Mouse (Mus musculus): ENCODE measurements around the gene Cdc34b. TPM values are rescaled to one million over a fixed set of nuclear protein-coding genes. Genes with fewer than 3 reads are reported as not detected.

Cdc34b gene
- polyA plus RNA-seq, 2 experiments = 0.08 TPM; not detected in 1

DNA sequence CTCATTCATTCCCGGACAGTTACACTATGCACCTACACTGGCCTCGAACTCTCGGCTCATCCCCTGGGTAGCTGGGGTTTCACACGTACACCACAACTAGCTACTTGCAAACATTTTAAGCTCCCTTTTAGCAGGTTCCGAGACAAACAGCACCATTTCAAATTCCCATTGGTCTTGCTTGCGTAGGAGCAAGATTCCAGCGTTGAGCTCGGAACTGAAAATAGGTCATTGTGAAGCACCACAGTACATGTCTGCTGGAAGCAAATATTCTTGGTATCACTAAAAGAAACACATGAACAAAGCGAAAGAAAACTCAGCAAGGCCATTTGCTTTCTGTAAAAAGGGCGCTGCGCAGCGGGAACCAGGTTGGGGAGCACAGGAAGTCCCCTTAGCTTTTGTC, 10.4 kb upstream of the Cdc34b start:
- H3K9me3 ChIP-seq (ENCODE audit: control insufficient read depth, low read length) = no peaks in the 10 kb centered on the region
- H3K4me3 ChIP-seq (ENCODE audit: insufficient read depth in 1 of 2, low read depth in 2 of 2, low read length in 2 of 2) = no peak overlapping the region
- WGBS (ENCODE audit: insufficient replicate concordance) = 67% methylated on average over 12 of the region's 12 CpGs
- ATAC-seq (ENCODE audit: insufficient read depth) (no peak), DNase-seq (ENCODE audit: low read depth in 3 of 3, low spot score in 3 of 3) (no peak)
- no peaks in the 10 kb centered on the region for H3K4me1 ChIP-seq (replicated peaks; ENCODE audit: control insufficient read depth in 2 of 2, insufficient read depth in 2 of 2, low read length in 1 of 2)
- no peak overlapping the region for H3K4me2 ChIP-seq (ENCODE audit: low read depth)
- no peak overlapping the region for H3K27ac ChIP-seq
- H3K27me3 ChIP-seq (ENCODE audit: control insufficient read depth, insufficient read depth, low read length) = no peaks in the 10 kb centered on the region
- H3K9ac ChIP-seq (replicated peaks) = no peak overlapping the region
- no peaks in the 10 kb centered on the region for H3K36me3 ChIP-seq (replicated peaks; ENCODE audit: control insufficient read depth, insufficient read depth, low read depth)
- TF ChIP-seq EP300 (IDR thresholded peaks at IDR 0.05; ENCODE audit: low read depth) (no peak), CTCF (IDR thresholded peaks at IDR 0.05; ENCODE audit: low read depth) (no peak)

DNA sequence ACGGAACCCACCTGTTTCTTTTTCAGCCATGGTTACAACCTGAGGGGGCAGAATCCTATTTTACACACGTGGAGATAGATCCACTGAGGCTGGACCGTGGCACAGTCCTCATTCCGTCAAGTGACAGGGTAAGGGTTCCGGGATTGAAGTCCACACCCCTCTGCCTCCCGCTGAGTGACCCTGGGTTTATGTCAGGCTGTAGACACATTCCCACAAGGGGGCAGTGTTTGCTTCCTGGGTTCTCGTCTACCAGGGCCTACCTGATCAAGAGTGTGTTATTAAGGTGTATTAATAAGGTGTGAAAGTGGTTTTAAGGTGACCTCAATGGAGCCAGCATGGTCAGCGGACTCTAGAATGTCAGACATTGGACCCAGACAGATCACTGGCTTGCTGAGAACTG, 8.8 kb upstream of the Cdc34b start:
- Histone ChIP-seq H3K36me3 (replicated peaks; ENCODE audit: control insufficient read depth, insufficient read depth, low read depth) (no peaks in the 10 kb centered on the region), H3K9ac (replicated peaks) (no peak overlapping the region), H3K4me3 (ENCODE audit: insufficient read depth in 1 of 2, low read depth in 2 of 2, low read length in 2 of 2) (no peak overlapping the region), H3K4me1 (replicated peaks; ENCODE audit: control insufficient read depth in 2 of 2, insufficient read depth in 2 of 2, low read length in 1 of 2) (no peaks in the 10 kb centered on the region), H3K27ac (no peak overlapping the region), H3K9me3 (ENCODE audit: control insufficient read depth, low read length) (no peaks in the 10 kb centered on the region), H3K27me3 (ENCODE audit: control insufficient read depth, insufficient read depth, low read length) (no peaks in the 10 kb centered on the region), H3K4me2 (ENCODE audit: low read depth) (no peak overlapping the region)
- 34% methylated on average over 8 of the region's 8 CpGs for WGBS (ENCODE audit: insufficient replicate concordance)
- DNase-seq (ENCODE audit: low read depth in 3 of 3, low spot score in 3 of 3) (peak in 1 of 3 experiments; percentile 4), ATAC-seq (ENCODE audit: insufficient read depth) (no peak)
- peak; percentile 64 for TF ChIP-seq CTCF (IDR thresholded peaks at IDR 0.05; ENCODE audit: low read depth)
- no peak for TF ChIP-seq EP300 (IDR thresholded peaks at IDR 0.05; ENCODE audit: low read depth)

DNA sequence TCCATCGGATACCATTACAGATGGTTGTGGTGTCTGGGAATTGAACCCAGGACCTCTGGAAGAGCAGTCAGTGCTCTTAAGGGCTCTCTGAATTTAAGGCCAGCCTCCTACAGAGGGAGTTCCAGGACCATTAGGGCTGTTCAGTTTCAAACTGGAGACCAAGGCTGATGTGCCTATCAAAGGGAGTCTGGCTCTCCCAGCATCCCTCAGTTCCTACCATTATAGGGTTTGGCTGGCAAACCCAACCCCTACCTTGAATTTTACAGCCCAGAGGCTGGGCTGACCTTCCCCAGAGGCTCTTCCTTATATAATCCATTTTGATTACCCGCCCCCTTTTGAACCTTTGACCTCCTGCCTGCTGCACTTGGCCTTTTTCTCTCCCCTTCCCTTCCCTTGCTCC, 5.8 kb upstream of the Cdc34b start:
- 56% methylated on average over 2 of the region's 2 CpGs for WGBS (ENCODE audit: insufficient replicate concordance)

DNA sequence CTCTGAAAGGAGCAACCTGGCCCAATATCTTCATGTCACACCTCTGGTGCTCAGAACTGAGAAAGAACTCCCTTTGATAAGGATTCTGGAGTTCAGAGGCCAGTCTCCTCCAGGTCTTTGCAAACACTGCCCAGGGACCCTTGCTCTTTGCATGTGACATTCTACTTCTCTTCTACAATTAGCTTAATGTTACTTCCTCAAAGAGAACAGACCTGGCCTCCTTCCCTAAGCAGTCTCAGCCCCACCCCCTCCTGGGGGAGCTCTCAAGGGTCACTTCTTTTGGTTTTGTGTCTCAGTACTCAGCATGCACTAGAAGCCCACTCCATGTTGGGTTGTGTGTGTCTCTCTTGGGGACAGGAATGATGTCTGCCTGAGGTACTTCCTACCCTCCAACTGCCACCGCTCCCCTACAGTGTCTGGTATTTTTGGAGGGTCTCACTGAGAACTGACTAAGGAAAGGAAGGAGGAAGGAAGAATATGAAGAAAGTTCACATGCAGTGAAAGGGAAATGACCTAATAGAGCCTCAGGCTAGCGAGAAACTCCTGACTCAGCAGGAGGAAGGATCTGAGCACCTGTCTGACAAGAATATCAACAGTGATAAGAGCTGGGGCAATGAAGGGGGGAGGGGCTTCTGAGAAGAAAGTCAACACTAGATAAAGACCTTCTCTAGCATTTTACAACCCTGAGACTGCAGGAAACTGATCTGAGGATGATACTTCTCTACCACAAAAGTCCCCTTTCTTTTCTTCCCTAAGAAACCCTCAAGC, 11.5 kb downstream of the Cdc34b start:
- H3K9me3 ChIP-seq (ENCODE audit: control insufficient read depth, low read length) = no peaks in the 10 kb centered on the region
- no peak overlapping the region for H3K9ac ChIP-seq (replicated peaks)
- no peak overlapping the region for H3K4me3 ChIP-seq (ENCODE audit: insufficient read depth in 1 of 2, low read depth in 2 of 2, low read length in 2 of 2)
- no peaks in the 10 kb centered on the region for H3K4me1 ChIP-seq (replicated peaks; ENCODE audit: control insufficient read depth in 2 of 2, insufficient read depth in 2 of 2, low read length in 1 of 2)
- no peak for TF ChIP-seq EP300 (IDR thresholded peaks at IDR 0.05; ENCODE audit: low read depth)
- no peak for TF ChIP-seq CTCF (IDR thresholded peaks at IDR 0.05; ENCODE audit: low read depth)
- DNase-seq (ENCODE audit: low read depth in 3 of 3, low spot score in 3 of 3) (no peak), ATAC-seq (ENCODE audit: insufficient read depth) (no peak)
- H3K27me3 ChIP-seq (ENCODE audit: control insufficient read depth, insufficient read depth, low read length) = no peaks in the 10 kb centered on the region
- H3K36me3 ChIP-seq (replicated peaks; ENCODE audit: control insufficient read depth, insufficient read depth, low read depth) = no peaks in the 10 kb centered on the region
- no peak overlapping the region for H3K4me2 ChIP-seq (ENCODE audit: low read depth)
- no peak overlapping the region for H3K27ac ChIP-seq
- WGBS (ENCODE audit: insufficient replicate concordance) = 7% methylated on average over 2 of the region's 2 CpGs

More for the DNA sequence above, 5.8 kb upstream of the Cdc34b start:
- no peaks in the 10 kb centered on the region for H3K9me3 ChIP-seq (ENCODE audit: control insufficient read depth, low read length)
- no peaks in the 10 kb centered on the region for H3K36me3 ChIP-seq (replicated peaks; ENCODE audit: control insufficient read depth, insufficient read depth, low read depth)
- no peak overlapping the region for H3K4me3 ChIP-seq (ENCODE audit: insufficient read depth in 1 of 2, low read depth in 2 of 2, low read length in 2 of 2)
- H3K4me1 ChIP-seq (replicated peaks; ENCODE audit: control insufficient read depth in 2 of 2, insufficient read depth in 2 of 2, low read length in 1 of 2) = no peaks in the 10 kb centered on the region
- H3K4me2 ChIP-seq (ENCODE audit: low read depth) = no peak overlapping the region
- no peak overlapping the region for H3K27ac ChIP-seq
- TF ChIP-seq CTCF (IDR thresholded peaks at IDR 0.05; ENCODE audit: low read depth) (no peak), EP300 (IDR thresholded peaks at IDR 0.05; ENCODE audit: low read depth) (no peak)
- no peaks in the 10 kb centered on the region for H3K27me3 ChIP-seq (ENCODE audit: control insufficient read depth, insufficient read depth, low read length)
- H3K9ac ChIP-seq (replicated peaks) = no peak overlapping the region
- ATAC-seq (ENCODE audit: insufficient read depth) (no peak), DNase-seq (ENCODE audit: low read depth in 3 of 3, low spot score in 3 of 3) (no peak)

DNA sequence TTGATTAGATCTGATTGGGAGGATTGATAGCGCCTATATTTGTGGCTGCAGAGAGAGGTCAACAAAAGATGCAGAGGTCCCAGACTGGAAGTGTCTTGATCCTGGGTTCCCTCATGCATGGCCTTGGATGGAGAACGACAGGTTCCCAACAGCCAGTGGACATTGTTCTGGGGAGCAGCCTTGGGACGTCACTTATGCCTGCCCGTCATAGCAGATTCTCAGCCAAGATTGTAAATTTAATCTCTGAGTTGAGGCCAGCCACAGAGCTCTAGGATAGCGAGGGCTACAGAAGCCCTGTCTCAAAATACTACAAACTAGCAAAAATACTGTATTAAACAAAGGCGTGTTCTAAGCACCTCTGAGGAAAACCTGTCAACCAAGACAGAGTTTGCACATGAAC, 18.3 kb downstream of the Cdc34b start:
- Histone ChIP-seq H3K36me3 (replicated peaks; ENCODE audit: control insufficient read depth, insufficient read depth, low read depth) (no peaks in the 10 kb centered on the region), H3K4me1 (replicated peaks; ENCODE audit: control insufficient read depth in 2 of 2, insufficient read depth in 2 of 2, low read length in 1 of 2) (no peaks in the 10 kb centered on the region), H3K9me3 (ENCODE audit: control insufficient read depth, low read length) (no peaks in the 10 kb centered on the region), H3K27me3 (ENCODE audit: control insufficient read depth, insufficient read depth, low read length) (no peaks in the 10 kb centered on the region), H3K27ac (no peak overlapping the region), H3K9ac (replicated peaks) (no peak overlapping the region), H3K4me2 (ENCODE audit: low read depth) (no peak overlapping the region), H3K4me3 (ENCODE audit: insufficient read depth in 1 of 2, low read depth in 2 of 2, low read length in 2 of 2) (no peak overlapping the region)
- no peak for TF ChIP-seq EP300 (IDR thresholded peaks at IDR 0.05; ENCODE audit: low read depth)
- TF ChIP-seq CTCF (IDR thresholded peaks at IDR 0.05; ENCODE audit: low read depth) = no peak
- ATAC-seq (ENCODE audit: insufficient read depth) (no peak), DNase-seq (ENCODE audit: low read depth in 3 of 3, low spot score in 3 of 3) (no peak)
- 60% methylated on average over 6 of the region's 6 CpGs for WGBS (ENCODE audit: insufficient replicate concordance)
